Mouse (Mus musculus) kidney, embryonic 14.5 days (tissue): ENCODE data around the gene Mau2. TPM values are rescaled to one million over a fixed set of nuclear protein-coding genes. Genes with fewer than 3 reads are reported as not detected.
"Not testable (repeated sequence)": the region's sequence is repeated elsewhere in the genome, so short reads cannot be mapped to it uniquely, and the experiment has no call there.

Experiments
- ATAC-seq: fragments of 200-750 bp; cut with Nextera tagmentation; 2 replicates; pipeline ENCODE4 v1.8.0; 2017; ENCODE audit warnings: moderate number of reproducible peaks, mild to moderate bottlenecking, moderate TSS enrichment, moderate library complexity; ENCODE audit not compliant: low FRiP score, low TSS enrichment
- H3K27ac ChIP-seq: fragments of 300-500 bp; sonication (generic); 2 replicates; pipeline ENCODE4 v1.5.1; 2014; ENCODE audit warnings: low read depth, mild to moderate bottlenecking, low read length, moderate library complexity, mixed read lengths
- H3K27me3 ChIP-seq: fragments of 300-500 bp; sonication (generic); 2 replicates; pipeline ENCODE4 v1.6.1; 2014; ENCODE audit warnings: mild to moderate bottlenecking, low read length; ENCODE audit not compliant: control insufficient read depth, insufficient read depth
- H3K36me3 ChIP-seq: fragments of 300-500 bp; sonication (generic); 2 replicates; pipeline ENCODE4 v1.6.1; 2014; ENCODE audit warnings: low read length, mixed read lengths; ENCODE audit not compliant: control insufficient read depth, insufficient read depth
- H3K4me1 ChIP-seq: fragments of 300-500 bp; sonication (generic); 2 replicates; pipeline ENCODE4 v1.6.1; 2014; ENCODE audit warnings: low read length, mixed read lengths; ENCODE audit not compliant: control insufficient read depth, insufficient read depth
- H3K4me2 ChIP-seq: fragments of 300-500 bp; sonication (generic); replicated peaks from 2 replicates; pipeline ENCODE4 v1.6.1; 2014; ENCODE audit warnings: low read depth, mild to moderate bottlenecking, low read length
- H3K4me3 ChIP-seq: fragments of 300-500 bp; sonication (generic); 2 replicates; pipeline ENCODE4 v1.5.1; 2014; ENCODE audit warnings: mild to moderate bottlenecking, low read length
- H3K9ac ChIP-seq: fragments of 300-500 bp; sonication (generic); 2 replicates; pipeline ENCODE4 v1.6.1; 2014; ENCODE audit warnings: low read depth, mild to moderate bottlenecking, low read length, moderate library complexity
- H3K9me3 ChIP-seq: fragments of 300-500 bp; sonication (generic); 2 replicates; pipeline ENCODE4 v1.6.1; 2016; ENCODE audit warnings: low read length; ENCODE audit not compliant: control insufficient read depth
- WGBS: fragments of 180-500 bp; shearing (Covaris S2); extraction: QIAGEN DNeasy Blood & Tissue Kit; methylation state at CpG from one replicate; pipeline ENCODE4 v1.1.7; 2014; 5-methylcytosine and 5-hydroxymethylcytosine counted together
- polyA plus RNA-seq: library from polyadenylated mRNA; unstranded; fragments of >200 nt; fragmentation: Nextera tagmentation; extraction: Ambion mirVana; gene quantifications from 2 replicates; pipeline ENCODE4 v1.2.1, GENCODE M21; 2014

The Mau2 gene
- polyA plus RNA-seq, 1 experiment from 2014 or later: 58.4 TPM

- WGBS: under 1% methylated on average over 45 of the region's 47 CpGs
- H3K4me2 ChIP-seq: peak overlapping the region; percentile 93
- H3K9ac ChIP-seq: peak overlapping the region; percentile 96
- no peaks in the 10 kb centered on the region for H3K9me3 ChIP-seq
- peak overlapping the region; percentile 100 for H3K4me3 ChIP-seq
- peaks cover 26% of the 10 kb centered on the region; the same call in 1 of the 2 replicates for H3K4me1 ChIP-seq
- H3K36me3 ChIP-seq: no peaks in the 10 kb centered on the region
- no peaks in the 10 kb centered on the region for H3K27me3 ChIP-seq
- H3K27ac ChIP-seq: no peak overlapping the region
- peak; percentile 44 for ATAC-seq
Observed at GRCm38 (mm10) chr8:70041885-70042546, 518 bp downstream of the Mau2 start.

DNA sequence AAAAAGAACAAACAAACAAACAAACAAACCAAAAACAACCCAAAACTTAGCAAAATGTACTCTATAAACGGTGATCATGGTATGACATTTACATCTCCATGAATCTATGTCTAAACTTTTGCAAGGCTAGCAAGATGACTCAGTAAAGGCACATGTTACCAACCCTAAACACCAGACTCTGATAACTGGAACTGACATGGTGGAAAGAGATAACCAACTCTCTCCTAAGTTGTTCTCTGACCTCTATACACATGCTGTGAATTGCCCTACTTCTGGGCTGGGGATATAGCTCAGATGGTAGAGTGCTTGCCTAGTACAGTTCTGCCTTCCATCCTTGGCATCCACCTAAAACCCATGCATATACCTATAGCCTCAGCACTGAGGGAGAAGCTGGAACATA is 4.5 kb downstream of the Mau2 start:
- Histone ChIP-seq H3K27me3 (no peaks in the 10 kb centered on the region), H3K9me3 (no peaks in the 10 kb centered on the region), H3K4me3 (no peak overlapping the region), H3K9ac (no peak overlapping the region), H3K4me2 (no peak overlapping the region), H3K36me3 (no peaks in the 10 kb centered on the region; the same call in 1 of the 2 replicates), H3K4me1 (peaks cover 19% of the 10 kb centered on the region; the same call in 1 of the 2 replicates), H3K27ac (no peak overlapping the region)
- ATAC-seq: no peak
- WGBS: 90% methylated on average over 1 of the region's 1 CpGs

- H3K4me1 ChIP-seq: no peaks in the 10 kb centered on the region
- H3K36me3 ChIP-seq: peaks cover 67% of the 10 kb centered on the region
- H3K4me3 ChIP-seq: no peak overlapping the region
- no peak for ATAC-seq
- no peak overlapping the region for H3K4me2 ChIP-seq
- H3K9me3 ChIP-seq: no peaks in the 10 kb centered on the region
- no peak overlapping the region for H3K27ac ChIP-seq
- WGBS: 95% methylated on average over 1 of the region's 1 CpGs
- H3K27me3 ChIP-seq: no peaks in the 10 kb centered on the region
- H3K9ac ChIP-seq: no peak overlapping the region
Observed at GRCm38 (mm10) chr8:70030255-70030654, 12.3 kb downstream of the Mau2 start.

DNA sequence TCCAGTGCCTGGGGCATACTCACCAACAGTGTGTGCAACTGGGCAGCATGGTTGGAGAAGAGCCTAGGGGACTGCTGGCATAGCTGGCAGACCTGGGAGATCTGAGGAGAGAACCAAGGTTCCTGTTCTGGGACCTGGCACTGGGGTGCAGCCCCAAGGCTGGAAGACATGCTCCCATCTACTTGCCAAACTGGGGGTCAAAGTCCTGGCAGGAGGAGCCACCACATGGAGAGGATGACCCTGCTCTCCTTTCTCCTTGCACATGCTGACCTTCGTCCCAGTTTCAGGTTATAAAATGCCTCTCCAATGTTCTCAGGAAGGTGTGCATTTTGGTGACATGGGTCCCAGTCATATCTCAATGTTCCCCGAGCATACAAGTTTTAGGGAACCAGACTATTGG is 16.4 kb downstream of the Mau2 start:
- Histone ChIP-seq H3K4me2 (no peak overlapping the region), H3K36me3 (peaks cover 95% of the 10 kb centered on the region), H3K4me3 (no peak overlapping the region), H3K9ac (no peak overlapping the region), H3K27me3 (no peaks in the 10 kb centered on the region), H3K9me3 (no peaks in the 10 kb centered on the region), H3K4me1 (no peaks in the 10 kb centered on the region), H3K27ac (no peak overlapping the region)
- WGBS: 100% methylated on average over 2 of the region's 2 CpGs
- no peak for ATAC-seq

DNA sequence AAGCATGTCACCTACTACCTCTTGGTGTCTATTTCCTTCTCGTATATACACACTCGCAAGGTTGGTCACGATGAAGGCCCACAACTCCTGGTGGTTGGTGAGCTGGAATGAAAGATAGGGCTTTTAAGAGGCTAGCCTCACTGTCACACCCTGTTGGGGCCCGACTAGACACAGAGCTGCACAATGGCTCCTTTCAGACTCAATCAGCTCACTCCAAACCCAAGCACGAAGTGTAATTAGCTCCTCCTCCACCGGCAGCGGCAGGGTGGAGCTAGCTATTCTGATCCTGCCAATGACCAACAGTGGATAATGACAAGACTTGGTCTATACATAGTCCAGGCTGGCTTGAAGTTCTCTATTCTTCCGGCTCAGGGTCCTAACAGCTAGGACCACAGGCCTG is 18.9 kb downstream of the Mau2 start:
- 93% methylated on average over 8 of the region's 8 CpGs for WGBS
- Histone ChIP-seq H3K4me1 (no peaks in the 10 kb centered on the region), H3K9ac (no peak overlapping the region), H3K4me2 (no peak overlapping the region), H3K9me3 (no peaks in the 10 kb centered on the region), H3K27me3 (no peaks in the 10 kb centered on the region), H3K27ac (no peak overlapping the region), H3K36me3 (peaks cover 100% of the 10 kb centered on the region), H3K4me3 (no peak overlapping the region)
- no peak for ATAC-seq

DNA sequence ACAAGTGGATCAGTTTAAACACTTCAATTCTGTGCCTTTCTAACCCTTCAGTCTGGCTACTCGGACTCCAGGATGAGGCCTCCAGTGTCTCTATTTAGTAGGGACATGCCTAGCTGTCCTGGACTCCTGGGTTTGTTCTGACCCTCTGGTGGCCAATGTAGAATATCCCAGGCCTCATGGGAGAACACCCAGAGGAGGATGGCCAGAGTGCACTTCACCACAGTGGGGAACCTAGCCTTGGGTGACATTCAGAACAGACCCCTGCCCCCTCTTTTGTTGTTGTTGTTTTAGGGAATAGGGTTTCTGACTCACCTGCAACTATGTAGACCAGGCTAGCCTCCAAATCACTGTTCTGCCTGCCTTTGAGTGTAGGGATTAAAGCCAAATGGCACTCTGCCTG is 27.5 kb downstream of the Mau2 start:
- Histone ChIP-seq H3K4me2 (no peak overlapping the region), H3K9me3 (no peaks in the 10 kb centered on the region), H3K4me3 (no peak overlapping the region), H3K4me1 (no peaks in the 10 kb centered on the region), H3K27ac (no peak overlapping the region), H3K36me3 (peaks cover 32% of the 10 kb centered on the region), H3K9ac (no peak overlapping the region), H3K27me3 (no peaks in the 10 kb centered on the region)
- 88% methylated on average over 1 of the region's 1 CpGs for WGBS
- peak; percentile 56; the same call in 1 of the 2 replicates for ATAC-seq

DNA sequence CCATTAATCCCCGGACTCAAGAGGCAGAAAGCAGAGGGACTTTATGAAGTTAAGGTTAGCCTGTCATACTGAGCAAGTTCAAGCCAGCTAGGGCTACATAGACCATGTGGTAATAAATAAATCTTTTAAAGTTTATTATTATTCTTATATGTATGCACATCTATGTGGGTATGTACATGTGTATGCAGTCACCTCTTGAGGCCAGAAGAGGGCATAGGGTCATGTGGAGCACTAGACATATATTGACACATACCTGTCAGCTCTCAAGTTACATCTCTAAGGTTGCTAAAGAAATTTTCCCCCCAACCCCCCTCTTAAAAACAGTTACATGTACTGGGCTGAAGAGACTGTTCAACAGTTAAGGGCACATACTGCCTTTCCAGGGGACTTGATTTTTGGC is 29.8 kb downstream of the Mau2 start:
- H3K27ac ChIP-seq: no peak overlapping the region
- H3K4me1 ChIP-seq: no peaks in the 10 kb centered on the region
- ATAC-seq: no peak
- peaks cover 10% of the 10 kb centered on the region for H3K36me3 ChIP-seq
- no peaks in the 10 kb centered on the region for H3K27me3 ChIP-seq
- no peak overlapping the region for H3K4me2 ChIP-seq
- H3K4me3 ChIP-seq: no peak overlapping the region
- H3K9me3 ChIP-seq: no peaks in the 10 kb centered on the region
- 77% methylated on average over 1 of the region's 1 CpGs for WGBS
- no peak overlapping the region for H3K9ac ChIP-seq

DNA sequence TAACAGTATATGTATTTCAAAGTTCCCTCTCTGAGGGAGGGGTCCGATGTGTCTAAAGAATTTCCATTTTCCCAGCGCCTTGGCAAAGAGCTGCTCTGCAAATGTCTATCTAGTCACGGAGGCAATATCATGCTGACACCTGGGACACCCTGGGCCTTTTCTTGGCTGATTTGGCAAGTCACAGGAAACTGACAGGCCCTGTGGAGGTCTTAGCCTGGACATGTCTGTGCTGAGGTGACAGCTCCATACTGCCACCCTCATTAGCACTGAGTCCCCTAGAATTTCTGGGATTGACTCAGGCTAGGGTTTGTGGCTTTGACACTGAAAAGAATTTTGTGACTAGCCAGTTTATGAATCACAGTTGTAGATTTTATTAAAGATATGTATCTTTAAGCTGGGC is 30.2 kb downstream of the Mau2 start:
- H3K9me3 ChIP-seq: no peaks in the 10 kb centered on the region
- no peaks in the 10 kb centered on the region for H3K4me1 ChIP-seq
- 82% methylated on average over 3 of the region's 3 CpGs for WGBS
- H3K27me3 ChIP-seq: no peaks in the 10 kb centered on the region
- H3K9ac ChIP-seq: no peak overlapping the region
- no peak overlapping the region for H3K4me3 ChIP-seq
- H3K36me3 ChIP-seq: peaks cover 8% of the 10 kb centered on the region
- H3K4me2 ChIP-seq: no peak overlapping the region
- H3K27ac ChIP-seq: no peak overlapping the region
- ATAC-seq: no peak

DNA sequence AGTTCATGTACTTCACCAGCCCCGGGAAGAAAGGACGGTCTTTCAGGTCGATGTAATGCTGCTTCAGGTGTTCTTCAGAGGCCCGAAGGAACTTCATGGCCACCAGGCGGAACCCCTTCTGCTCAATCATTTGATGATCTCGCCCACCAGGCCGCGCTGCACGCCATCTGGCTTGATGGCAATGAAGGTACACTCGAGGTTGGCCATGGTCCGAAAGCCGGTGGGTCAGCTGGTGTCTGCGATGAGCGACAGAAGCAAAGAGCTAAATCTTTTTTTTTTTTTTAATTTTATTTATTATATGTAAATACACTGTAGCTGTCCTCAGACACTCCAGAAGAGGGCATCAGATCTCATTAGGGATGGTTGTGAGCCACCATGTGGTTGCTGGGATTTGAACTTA is 31.7 kb downstream of the Mau2 start:
- not testable (repeated sequence) for H3K4me2 ChIP-seq, ATAC-seq, H3K4me3 ChIP-seq, H3K27ac ChIP-seq, H3K36me3 ChIP-seq, H3K27me3 ChIP-seq, H3K4me1 ChIP-seq, H3K9ac ChIP-seq, H3K9me3 ChIP-seq
- WGBS: 90% methylated on average over 14 of the region's 14 CpGs
